ENCODE assay signal across 21 mouse cellular contexts in genomic region chr11:75854327-75854726, GRCm38 (mm10). TPM values are rescaled to one million over a fixed set of nuclear protein-coding genes. Genes with fewer than 3 reads are reported as not detected.
A peak's percentile ranks its signal among the peaks of the same experiment; 100 is the strongest.
DNase-seq lines count a peak whose midpoint lies in the region; ATAC-seq and TF ChIP-seq lines count a peak whose summit lies in the region.
"Had no signal": no experiment of that assay in that cellular context is flagged by ENCODE, and none has a peak within 500 bp of the region (broad histone marks: within the 10 kb centered on the region; RNA-seq: fewer than 3 reads in every experiment).

No protein-coding gene starts in this region.

- peaks cover 21 to 55% of the 10 kb centered on the region in 2 experiments for H3K4me1 ChIP-seq in MEL (ENCODE audit: control insufficient read depth in 1 of 2, insufficient read depth in 2 of 2, low read length in 2 of 2)

- peak; percentile 92 for DNase-seq in MEL (ENCODE audit: low read depth, low spot score)
- DNase-seq in MEL-GATA-1-ER (ENCODE audit: extremely low read depth, low read depth): peak; percentile 77
- no peak for DNase-seq in heart, postnatal 4 days
- no peak for DNase-seq in layer of hippocampus, adult 2 months (ENCODE audit: low spot score in 2 of 2)
- DNase-seq: adrenal gland, adult 8-10 months; adrenal gland, postnatal 14 days; adrenal gland, postnatal 36 days; cerebellum, adult 11 months; cerebellum, adult 18-20 months; cerebellum, adult 8-10 months; cerebellum, adult 9-11 months; cerebellum, postnatal 14 days had no signal

- peaks cover 0 to 30% of the 10 kb centered on the region in 2 experiments; a peak in 2 of 4 replicates for H3K36me3 ChIP-seq in MEL (ENCODE audit: control insufficient read depth in 1 of 2, insufficient read depth in 2 of 2, low read length in 2 of 2)
- H3K36me3 ChIP-seq: embryonic facial prominence, embryonic 13.5 days; embryonic facial prominence, embryonic 15.5 days; forebrain, embryonic 10.5 days; forebrain, embryonic 12.5 days had no signal

- no peak for TF ChIP-seq RAD21 in MEL (IDR thresholded peaks at IDR 0.05; ENCODE audit: low read depth, low read length)

- H3K79me2 ChIP-seq in MEL (ENCODE audit: control insufficient read depth, insufficient read depth, low read length, poor library complexity): 0 out of 2 replicates have a peak, but pooled peaks cover 4% of the 10 kb centered on the region

- ATAC-seq in granulocyte monocyte progenitor cell, adult 5-6 weeks (replicated peaks; ENCODE audit: poor library complexity, severe bottlenecking): peak; percentile 61
- no peak for ATAC-seq in cerebellum, adult (ENCODE audit: insufficient number of reproducible peaks, low FRiP score, low TSS enrichment)
- ATAC-seq: forebrain, embryonic 14.5 days; forebrain, embryonic 16.5 days had no signal

- H3K27me3 ChIP-seq in MEL (ENCODE audit: control insufficient read depth in 1 of 2, insufficient read depth in 2 of 2, low read length in 2 of 2): no peaks in the 10 kb centered on the region
- H3K27me3 ChIP-seq: embryonic facial prominence, embryonic 13.5 days; embryonic facial prominence, embryonic 15.5 days; forebrain, embryonic 12.5 days had no signal

- peak overlapping the region; percentile 64 for H3K9ac ChIP-seq in MEL (ENCODE audit: control insufficient read depth, low read depth, low read length, poor library complexity, severe bottlenecking)
- H3K9ac ChIP-seq: embryonic facial prominence, embryonic 13.5 days; embryonic facial prominence, embryonic 15.5 days; forebrain, embryonic 12.5 days had no signal

- TF ChIP-seq CTCF in MEL (IDR thresholded peaks at IDR 0.05 in 2 of 3, conservative IDR thresholded peaks at IDR 0.05 in 1 of 3; ENCODE audit: control insufficient read depth in 1 of 3, insufficient read depth in 1 of 3, low read depth in 2 of 3, low read length in 3 of 3, poor library complexity in 1 of 3, severe bottlenecking in 1 of 3): no peak
- no peak for TF ChIP-seq CTCF in layer of hippocampus, adult 2 months (conservative IDR thresholded peaks at IDR 0.05)

- TF ChIP-seq POLR2A in MEL (IDR thresholded peaks at IDR 0.05; ENCODE audit: control insufficient read depth in 1 of 2, insufficient read depth in 1 of 2, low read depth in 1 of 2, low read length in 2 of 2, poor library complexity in 1 of 2): peak; percentile 12 to 67; a peak in 2 of 4 replicates

- peak overlapping the region; percentile 56 for H3K27ac ChIP-seq in MEL (ENCODE audit: control insufficient read depth, low read depth, low read length)
- H3K27ac ChIP-seq in layer of hippocampus, adult 2 months: no peak overlapping the region
- H3K27ac ChIP-seq: embryonic facial prominence, embryonic 13.5 days; embryonic facial prominence, embryonic 15.5 days; forebrain, embryonic 10.5 days; forebrain, embryonic 12.5 days had no signal

- peak overlapping the region; percentile 17 to 22; a peak in 3 of 4 replicates for H3K4me3 ChIP-seq in MEL (ENCODE audit: control insufficient read depth in 1 of 2, insufficient read depth in 1 of 2, low read depth in 2 of 2, low read length in 2 of 2)
- H3K4me3 ChIP-seq in layer of hippocampus, adult 2 months: no peak overlapping the region
- H3K4me3 ChIP-seq: embryonic facial prominence, embryonic 13.5 days; embryonic facial prominence, embryonic 15.5 days; erythroblast, embryonic 14.5 days; forebrain, embryonic 10.5 days; forebrain, embryonic 12.5 days had no signal

- no peaks in the 10 kb centered on the region for H3K9me3 ChIP-seq in MEL (replicated peaks; ENCODE audit: insufficient read depth, low read length)
- H3K9me3 ChIP-seq: embryonic facial prominence, embryonic 13.5 days; embryonic facial prominence, embryonic 15.5 days; forebrain, embryonic 10.5 days; forebrain, embryonic 12.5 days had no signal

- TF ChIP-seq EP300 in MEL (IDR thresholded peaks at IDR 0.05; ENCODE audit: low read depth in 1 of 2, low read length in 2 of 2): peak; percentile 57 to 73

TF ChIP-seq in MEL, 35 proteins besides CTCF, POLR2A, EP300 and RAD21:
- peak; percentile 78 for TF ChIP-seq TBP (IDR thresholded peaks at IDR 0.05; ENCODE audit: low read depth, low read length)
- peak; percentile 37 for TF ChIP-seq TCF12 (IDR thresholded peaks at IDR 0.05; ENCODE audit: low read depth, low read length)
- TF ChIP-seq RCOR1 (IDR thresholded peaks at IDR 0.05; ENCODE audit: low read depth, low read length): 0 out of 2 replicates have a peak, but pooled peaks have one; percentile 44
- TF ChIP-seq TAL1 (IDR thresholded peaks at IDR 0.05; ENCODE audit: low read length): no peak
- peak; percentile 58 for TF ChIP-seq HCFC1 (IDR thresholded peaks at IDR 0.05; ENCODE audit: low read depth, low read length)
- TF ChIP-seq ZC3H11A (IDR thresholded peaks at IDR 0.05; ENCODE audit: low read depth, low read length): no peak
- no peak for TF ChIP-seq CHD1 (IDR thresholded peaks at IDR 0.05; ENCODE audit: low read depth, low read length)
- peak; percentile 58 for TF ChIP-seq ETS1 (IDR thresholded peaks at IDR 0.05; ENCODE audit: low read depth, low read length)
- TF ChIP-seq GATA1 (IDR thresholded peaks at IDR 0.05; ENCODE audit: low read depth, low read length): peak; percentile 84
- peak; percentile 98 for TF ChIP-seq MYC (IDR thresholded peaks at IDR 0.05; ENCODE audit: low read depth, low read length)
- TF ChIP-seq MXI1 (IDR thresholded peaks at IDR 0.05; ENCODE audit: low read depth, low read length): peak; percentile 80
- TF ChIP-seq ELF1 (IDR thresholded peaks at IDR 0.05; ENCODE audit: low read depth, low read length): peak; percentile 88
- TF ChIP-seq NELFE (IDR thresholded peaks at IDR 0.05; ENCODE audit: low read depth, low read length): peak; percentile 37
- TF ChIP-seq SIN3A (IDR thresholded peaks at IDR 0.05; ENCODE audit: low read length): peak; percentile 77
- TF ChIP-seq MAX (IDR thresholded peaks at IDR 0.05; ENCODE audit: low read length): peak; percentile 96

RNA-seq across cellular contexts. Expression of gene Doc2b, which starts 58.5 kb away (rescaled TPM):
- total RNA-seq in MEL (2012; rRNA removed): not detected in 2 replicates
- not detected for polyA plus RNA-seq in MEL (2012; ENCODE audit: insufficient read depth in 1 of 2, insufficient read length in 2 of 2, low read depth in 1 of 2, low replicate concordance in 2 of 2, missing spikeins in 1 of 2)
- not detected in 2 replicates for total RNA-seq in granulocyte monocyte progenitor cell, adult 5-6 weeks (2014; fragmentation: Nextera tagmentation)
- total RNA-seq in granulocyte monocyte progenitor cell, adult 5-6 weeks (2017): not detected in 2 replicates
- under 1 TPM; 0.33 to 0.47 TPM for total RNA-seq in heart, postnatal 4 days (2021)
- total RNA-seq in layer of hippocampus, adult 2 months (2021): 10 to 100 TPM; 92.6 to 93.1 TPM
- polyA plus RNA-seq: erythroblast, embryonic 14.5 days had no signal

Comparison
In these comparisons a context has a peak if more than half of its experiments do, and no peak if none do; other contexts are left out.
1. DNase-seq: peak in MEL (single experiment) and MEL-GATA-1-ER (single experiment); none in heart, postnatal 4 days (single experiment) and layer of hippocampus, adult 2 months (0 of 2).
2. RNA of gene Doc2b, which starts 58.5 kb away (total RNA-seq): 92.6 to 93.1 TPM in layer of hippocampus, adult 2 months; 0.33 to 0.47 TPM in heart, postnatal 4 days, not detected in MEL and not detected in granulocyte monocyte progenitor cell, adult 5-6 weeks; every median in the first group is over 10 times any median in the second.